Mouse (Mus musculus) hindbrain, embryonic 11.5 days (tissue): ENCODE results near the gene Evpl. TPM values are rescaled to one million over a fixed set of nuclear protein-coding genes. Genes with fewer than 3 reads are reported as not detected.

Experiments
- ATAC-seq: fragments of 200-750 bp; cut with Nextera tagmentation; 2 replicates; pipeline ENCODE4 v1.8.0; 2017; ENCODE audit warnings: mild to moderate bottlenecking, moderate TSS enrichment, moderate library complexity; ENCODE audit not compliant: low FRiP score
- DNase-seq: peaks from one replicate; pipeline ENCODE4 v3.0.0-alpha.2; 2015; ENCODE audit warnings: low spot score
- H3K27ac ChIP-seq: fragments of 300-500 bp; sonication (generic); 2 replicates; pipeline ENCODE4 v1.5.1; 2014; ENCODE audit warnings: mild to moderate bottlenecking, low read depth, low read length
- H3K27me3 ChIP-seq: fragments of 300-500 bp; sonication (generic); 2 replicates; pipeline ENCODE4 v1.6.1; 2014; ENCODE audit warnings: mild to moderate bottlenecking, low read length, moderate library complexity, mixed read lengths; ENCODE audit not compliant: control insufficient read depth, insufficient read depth
- H3K36me3 ChIP-seq: fragments of 300-500 bp; sonication (generic); 2 replicates; pipeline ENCODE4 v1.6.1; 2014; ENCODE audit warnings: mild to moderate bottlenecking, low read length, moderate library complexity, mixed read lengths; ENCODE audit not compliant: control insufficient read depth, insufficient read depth
- H3K4me1 ChIP-seq: fragments of 300-500 bp; sonication (generic); replicated peaks from 2 replicates; pipeline ENCODE4 v1.6.1; 2014; ENCODE audit warnings: low read length, mixed read lengths; ENCODE audit not compliant: control insufficient read depth, insufficient read depth
- H3K4me2 ChIP-seq: fragments of 300-500 bp; sonication (generic); replicated peaks from 2 replicates; pipeline ENCODE4 v1.6.1; 2014; ENCODE audit warnings: mild to moderate bottlenecking, low read depth, low read length
- H3K4me3 ChIP-seq: fragments of 300-500 bp; sonication (generic); 2 replicates; pipeline ENCODE4 v1.5.1; 2014; ENCODE audit warnings: low read depth, low read length
- H3K9ac ChIP-seq: fragments of 300-500 bp; sonication (generic); 2 replicates; pipeline ENCODE4 v1.6.1; 2014; ENCODE audit warnings: low read depth, low read length
- H3K9me3 ChIP-seq: fragments of 300-500 bp; sonication (generic); 2 replicates; pipeline ENCODE4 v1.6.1; 2016; ENCODE audit warnings: low read length; ENCODE audit not compliant: control insufficient read depth
- WGBS: fragments of 180-500 bp; shearing (Covaris S2); extraction: QIAGEN DNeasy Blood & Tissue Kit; methylation state at CpG from one replicate; pipeline ENCODE4 v1.1.7; 2014; 5-methylcytosine and 5-hydroxymethylcytosine counted together
- polyA plus RNA-seq: library from polyadenylated mRNA; unstranded; fragments of >200 nt; fragmentation: Nextera tagmentation; extraction: Ambion mirVana; gene quantifications from 2 replicates; pipeline ENCODE4 v1.2.1, GENCODE M21; 2014

Evpl gene
- polyA plus RNA-seq, 1 experiment from 2014 or later: 0.52 TPM

GRCm38 (mm10) chr11:116247502-116248222 is 9.8 kb upstream of the Evpl start:
- 87% methylated on average over 14 of the region's 14 CpGs for WGBS
- Histone ChIP-seq H3K4me3 (no peak overlapping the region), H3K4me2 (no peak overlapping the region)

GRCm38 (mm10) chr11:116245616-116246015 is 7.7 kb upstream of the Evpl start:
- no peak overlapping the region for H3K27ac ChIP-seq
- H3K36me3 ChIP-seq: peaks cover 22% of the 10 kb centered on the region
- DNase-seq: no peak
- no peak overlapping the region for H3K4me2 ChIP-seq
- 79% methylated on average over 6 of the region's 6 CpGs for WGBS
- H3K27me3 ChIP-seq: no peaks in the 10 kb centered on the region
- H3K4me1 ChIP-seq: no peaks in the 10 kb centered on the region
- no peak overlapping the region for H3K9ac ChIP-seq
- no peaks in the 10 kb centered on the region for H3K9me3 ChIP-seq
- H3K4me3 ChIP-seq: no peak overlapping the region
- no peak for ATAC-seq

More at GRCm38 (mm10) chr11:116247502-116248222, 9.8 kb upstream of the Evpl start:
- no peaks in the 10 kb centered on the region for H3K27me3 ChIP-seq
- DNase-seq: no peak
- no peaks in the 10 kb centered on the region for H3K4me1 ChIP-seq
- no peaks in the 10 kb centered on the region for H3K9me3 ChIP-seq
- ATAC-seq: no peak
- H3K9ac ChIP-seq: no peak overlapping the region
- H3K36me3 ChIP-seq: peaks cover 31% of the 10 kb centered on the region
- H3K27ac ChIP-seq: no peak overlapping the region

GRCm38 (mm10) chr11:116244580-116244979 is 6.7 kb upstream of the Evpl start:
- Histone ChIP-seq H3K36me3 (peaks cover 21% of the 10 kb centered on the region), H3K4me3 (no peak overlapping the region), H3K9me3 (no peaks in the 10 kb centered on the region), H3K4me1 (no peaks in the 10 kb centered on the region), H3K27ac (no peak overlapping the region), H3K27me3 (no peaks in the 10 kb centered on the region), H3K4me2 (no peak overlapping the region), H3K9ac (no peak overlapping the region)
- 90% methylated on average over 8 of the region's 8 CpGs for WGBS
- no peak for DNase-seq
- ATAC-seq: no peak

GRCm38 (mm10) chr11:116241744-116242235 is 3.9 kb upstream of the Evpl start:
- Histone ChIP-seq H3K4me2 (no peak overlapping the region), H3K9ac (peak overlapping the region; percentile 15; the same call in 1 of the 2 replicates), H3K9me3 (no peaks in the 10 kb centered on the region), H3K27ac (peak overlapping the region; percentile 1; the same call in 1 of the 2 replicates), H3K36me3 (peaks cover 9% of the 10 kb centered on the region; the same call in 1 of the 2 replicates), H3K4me1 (no peaks in the 10 kb centered on the region), H3K4me3 (no peak overlapping the region), H3K27me3 (peaks cover 11% of the 10 kb centered on the region)
- no peak for ATAC-seq
- peak; percentile 53 for DNase-seq
- WGBS: 37% methylated on average over 12 of the region's 12 CpGs

- H3K4me1 ChIP-seq: no peaks in the 10 kb centered on the region
- WGBS: 16% methylated on average over 7 of the region's 7 CpGs
Measured at GRCm38 (mm10) chr11:116239797-116240196, 1.9 kb upstream of the Evpl start.

GRCm38 (mm10) chr11:116234901-116235300 is 3.0 kb downstream of the Evpl start:
- H3K9ac ChIP-seq: no peak overlapping the region
- H3K36me3 ChIP-seq: no peaks in the 10 kb centered on the region
- ATAC-seq: no peak
- no peaks in the 10 kb centered on the region for H3K4me1 ChIP-seq
- H3K4me2 ChIP-seq: no peak overlapping the region
- no peak overlapping the region for H3K4me3 ChIP-seq
- no peak for DNase-seq
- peaks cover 15% of the 10 kb centered on the region for H3K27me3 ChIP-seq
- no peak overlapping the region for H3K27ac ChIP-seq
- WGBS: 81% methylated on average over 8 of the region's 8 CpGs
- no peaks in the 10 kb centered on the region for H3K9me3 ChIP-seq

More at GRCm38 (mm10) chr11:116239797-116240196, 1.9 kb upstream of the Evpl start:
- H3K36me3 ChIP-seq: no peaks in the 10 kb centered on the region
- no peak overlapping the region for H3K9ac ChIP-seq
- no peak overlapping the region for H3K27ac ChIP-seq
- H3K4me3 ChIP-seq: no peak overlapping the region
- H3K4me2 ChIP-seq: no peak overlapping the region
- 0 out of 2 replicates have a peak, but pooled peaks have one; percentile 27 for ATAC-seq
- no peaks in the 10 kb centered on the region for H3K9me3 ChIP-seq
- DNase-seq: peak; percentile 39
- peaks cover 11% of the 10 kb centered on the region for H3K27me3 ChIP-seq

GRCm38 (mm10) chr11:116232427-116232826 is 5.5 kb downstream of the Evpl start:
- 34% methylated on average over 17 of the region's 17 CpGs for WGBS

GRCm38 (mm10) chr11:116228699-116229098 is 9.2 kb downstream of the Evpl start:
- Histone ChIP-seq H3K4me1 (0 out of 2 replicates have a peak, but pooled peaks cover 3% of the 10 kb centered on the region), H3K27ac (no peak overlapping the region), H3K9me3 (no peaks in the 10 kb centered on the region), H3K9ac (no peak overlapping the region), H3K36me3 (no peaks in the 10 kb centered on the region), H3K4me3 (no peak overlapping the region), H3K4me2 (no peak overlapping the region), H3K27me3 (peaks cover 14% of the 10 kb centered on the region)
- WGBS: 83% methylated on average over 4 of the region's 4 CpGs
- no peak for ATAC-seq
- no peak for DNase-seq

More at GRCm38 (mm10) chr11:116232427-116232826, 5.5 kb downstream of the Evpl start:
- Histone ChIP-seq H3K36me3 (no peaks in the 10 kb centered on the region), H3K4me2 (no peak overlapping the region), H3K4me3 (no peak overlapping the region), H3K4me1 (0 out of 2 replicates have a peak, but pooled peaks cover 3% of the 10 kb centered on the region), H3K27me3 (peaks cover 6% of the 10 kb centered on the region), H3K9ac (peak overlapping the region; percentile 7; the same call in 1 of the 2 replicates), H3K27ac (no peak overlapping the region), H3K9me3 (no peaks in the 10 kb centered on the region)
- ATAC-seq (no peak), DNase-seq (no peak)
